Mouse (Mus musculus) liver, adult 2 months (tissue): ENCODE data around the gene Peli2.

ENCODE experiments used
- CTCF ChIP-seq: fragments of 200-500 bp; IDR thresholded peaks from 2 replicates; pipeline ENCODE4 v1.5.1; 2011; ENCODE audit warnings: low read depth, low read length, control low read depth
- POLR2A ChIP-seq: fragments of 200-500 bp; IDR thresholded peaks from 2 replicates; pipeline ENCODE4 v1.6.1; 2011; ENCODE audit warnings: low read length, control low read depth; ENCODE audit not compliant: insufficient read depth; ENCODE audit errors: extremely low read depth

DNA sequence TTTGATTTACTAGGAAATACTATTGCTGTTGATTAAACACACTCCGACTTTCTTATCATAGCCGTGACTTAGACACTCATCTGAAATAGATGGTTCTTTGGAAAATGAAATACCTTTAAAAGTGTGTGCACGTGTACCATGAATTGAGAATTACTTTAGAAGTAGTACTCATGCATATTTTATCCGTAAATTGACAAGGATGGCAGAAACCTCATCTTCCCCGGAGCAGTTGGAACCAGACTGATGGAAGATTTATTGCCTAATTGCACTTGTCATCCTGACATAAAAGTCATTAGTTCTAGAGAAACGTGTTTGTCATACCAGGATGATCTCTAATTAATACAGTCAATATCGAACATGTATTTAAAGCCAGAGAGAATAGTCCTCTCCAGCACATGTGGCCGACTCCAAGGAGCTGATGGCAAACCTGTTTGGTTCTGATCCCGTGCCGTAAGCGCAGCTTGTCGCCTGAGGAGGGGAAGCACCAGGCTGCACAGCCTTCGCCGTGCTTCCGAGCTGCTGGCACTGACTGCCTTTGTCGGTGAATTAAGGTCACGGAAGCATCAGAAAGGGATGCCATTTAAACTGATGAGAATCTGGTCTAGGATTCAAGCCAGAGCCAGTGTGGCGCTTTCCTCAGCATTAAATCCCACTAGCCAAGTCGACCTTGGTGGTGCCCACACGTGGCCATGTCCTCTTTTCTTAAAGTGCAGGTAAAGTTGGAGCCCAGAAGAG lies 114.3 kb downstream of the Peli2 start:
- TF ChIP-seq POLR2A, result no peak
- TF ChIP-seq CTCF, result no peak
